Mouse (Mus musculus) macrophage (primary cell): ENCODE results near the gene Zswim3. TPM values are rescaled to one million over a fixed set of nuclear protein-coding genes. Genes with fewer than 3 reads are reported as not detected.

ENCODE experiments used
- H3K27ac ChIP-seq: fragments of 350-480 bp; formaldehyde crosslinking; 2 replicates; pipeline ENCODE4 v1.9.0; 2021
- H3K36me3 ChIP-seq: fragments of 350-480 bp; formaldehyde crosslinking; 2 replicates; pipeline ENCODE4 v1.9.0; 2021; ENCODE audit errors: inconsistent target
- H3K4me3 ChIP-seq: fragments of 350-480 bp; formaldehyde crosslinking; 2 replicates; pipeline ENCODE4 v1.9.0; 2021; ENCODE audit errors: inconsistent target
- H3K79me2 ChIP-seq: fragments of 350-480 bp; formaldehyde crosslinking; 2 replicates; pipeline ENCODE4 v1.9.0; 2021; ENCODE audit errors: inconsistent target
- WGBS: methylation state at CpG from one replicate; pipeline ENCODE4 v1.1.7; 2026; ENCODE audit warnings: inconsistent platforms; ENCODE audit not compliant: missing documents; 5-methylcytosine and 5-hydroxymethylcytosine counted together
- polyA plus RNA-seq: library from polyadenylated mRNA; stranded (reverse); fragments of 250-400 nt; gene quantifications from 3 replicates; pipeline ENCODE4 v1.2.4, GENCODE M21; 2018; ENCODE audit warnings: inconsistent platforms

The Zswim3 gene
- polyA plus RNA-seq, 1 experiment from 2014 or later: 3.3 TPM

DNA sequence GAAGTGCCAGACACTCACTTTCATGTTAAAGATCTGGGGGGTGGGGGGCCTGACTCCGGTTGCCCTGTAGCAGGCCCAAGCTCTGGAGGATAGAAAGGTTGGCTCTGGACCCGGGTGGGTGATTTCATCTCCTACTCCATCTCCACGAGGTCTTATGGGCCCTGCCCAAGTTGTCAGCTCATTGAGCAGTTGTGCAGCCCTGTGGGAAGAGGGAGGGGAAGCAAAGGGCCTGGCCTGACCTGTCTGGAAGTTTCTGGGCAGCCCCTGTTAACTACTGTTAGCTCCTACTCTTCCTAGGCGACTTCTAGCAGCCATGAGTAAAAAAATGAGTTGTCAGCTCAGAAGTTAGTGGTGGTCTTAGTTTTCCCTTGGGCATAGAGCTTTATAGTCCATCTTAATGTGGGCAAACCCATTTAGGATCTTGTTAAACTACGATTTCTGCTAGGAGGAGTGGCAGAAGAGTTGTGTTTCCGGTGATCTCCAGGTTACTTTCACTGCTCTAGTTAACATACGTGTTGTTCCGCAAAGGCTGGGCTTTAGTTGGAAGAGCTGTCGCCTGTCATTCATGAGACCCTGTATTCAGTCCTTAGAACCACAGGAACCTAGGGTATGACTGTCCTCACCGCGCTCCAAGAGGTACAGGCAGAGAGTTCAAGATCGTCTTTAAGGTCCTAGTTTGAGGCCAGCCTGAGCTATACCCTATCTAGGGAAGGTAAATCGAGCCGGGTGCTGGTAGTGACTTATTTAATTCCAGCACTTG, 31.5 kb upstream of the Zswim3 start:
- Histone ChIP-seq H3K27ac (no peak overlapping the region), H3K79me2 (peaks cover 17% of the 10 kb centered on the region), H3K4me3 (no peak overlapping the region), H3K36me3 (no peaks in the 10 kb centered on the region)
- WGBS: 91% methylated on average over 14 of the region's 14 CpGs

DNA sequence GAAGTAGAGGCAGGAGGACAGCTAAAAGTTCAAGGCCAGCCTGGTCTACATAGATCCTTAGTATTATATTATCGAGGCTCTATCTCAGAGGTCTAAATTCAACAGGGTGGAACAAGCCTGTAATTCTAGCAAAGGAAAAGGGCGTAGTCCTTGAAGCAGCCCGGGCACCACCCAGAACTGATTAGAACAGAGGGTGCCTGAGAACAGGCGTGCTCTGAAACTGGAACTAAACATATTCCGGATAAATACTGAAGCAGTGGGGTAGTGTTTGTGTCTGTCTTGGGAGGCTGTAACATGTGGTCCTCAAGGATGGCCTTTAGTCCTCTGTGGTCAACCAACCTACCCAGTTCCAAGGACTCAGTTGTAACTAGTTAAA, 30.9 kb upstream of the Zswim3 start:
- WGBS: 82% methylated on average over 5 of the region's 5 CpGs
- H3K27ac ChIP-seq: no peak overlapping the region

DNA sequence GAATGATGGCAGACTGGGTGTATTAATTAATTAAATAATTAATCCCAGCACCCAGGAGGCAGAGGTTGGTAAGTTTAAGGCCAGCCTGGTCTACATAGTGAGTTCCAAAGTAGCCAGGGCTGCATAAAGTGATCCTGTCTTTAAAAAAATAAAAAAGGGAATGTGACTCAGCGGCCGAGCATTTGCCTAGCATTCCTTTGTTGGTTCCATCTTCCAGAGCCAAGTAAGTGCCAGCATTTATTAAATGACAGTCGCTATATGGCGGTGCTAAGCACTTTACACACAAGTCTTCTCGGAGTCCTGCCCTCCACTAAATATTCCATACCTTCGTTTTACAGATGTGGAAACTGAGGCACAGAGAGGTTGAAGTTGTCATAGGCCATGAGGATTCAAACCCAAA, 28.8 kb upstream of the Zswim3 start:
- H3K4me3 ChIP-seq: no peak overlapping the region
- peaks cover 3% of the 10 kb centered on the region for H3K79me2 ChIP-seq
- no peaks in the 10 kb centered on the region for H3K36me3 ChIP-seq
- no peak overlapping the region for H3K27ac ChIP-seq
- WGBS: 91% methylated on average over 6 of the region's 6 CpGs

More for the DNA sequence above, 30.9 kb upstream of the Zswim3 start:
- H3K36me3 ChIP-seq: no peaks in the 10 kb centered on the region
- H3K79me2 ChIP-seq: peaks cover 17% of the 10 kb centered on the region
- H3K4me3 ChIP-seq: no peak overlapping the region

DNA sequence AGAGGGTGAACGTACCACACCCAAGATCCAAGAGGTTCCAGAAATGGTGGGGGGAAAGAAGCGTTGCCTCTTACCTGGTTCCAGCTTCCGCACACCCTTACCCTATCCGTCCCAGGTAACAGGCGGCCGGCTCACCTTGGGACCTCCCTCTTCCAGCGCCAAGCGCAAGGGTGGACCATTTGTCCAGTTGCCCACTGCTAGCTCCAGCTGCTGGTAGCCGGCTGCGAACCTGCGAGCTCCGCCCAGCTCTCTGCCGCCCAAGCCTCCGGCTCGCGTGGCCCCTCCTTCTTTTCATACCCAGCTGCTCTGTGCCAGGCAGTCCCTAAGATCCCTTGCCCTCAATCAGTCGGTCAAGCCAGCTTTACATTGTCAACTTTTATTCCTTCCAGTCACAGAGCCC, 28.1 kb upstream of the Zswim3 start:
- Histone ChIP-seq H3K27ac (no peak overlapping the region), H3K4me3 (no peak overlapping the region), H3K36me3 (no peaks in the 10 kb centered on the region), H3K79me2 (no peaks in the 10 kb centered on the region)
- 76% methylated on average over 17 of the region's 17 CpGs for WGBS

DNA sequence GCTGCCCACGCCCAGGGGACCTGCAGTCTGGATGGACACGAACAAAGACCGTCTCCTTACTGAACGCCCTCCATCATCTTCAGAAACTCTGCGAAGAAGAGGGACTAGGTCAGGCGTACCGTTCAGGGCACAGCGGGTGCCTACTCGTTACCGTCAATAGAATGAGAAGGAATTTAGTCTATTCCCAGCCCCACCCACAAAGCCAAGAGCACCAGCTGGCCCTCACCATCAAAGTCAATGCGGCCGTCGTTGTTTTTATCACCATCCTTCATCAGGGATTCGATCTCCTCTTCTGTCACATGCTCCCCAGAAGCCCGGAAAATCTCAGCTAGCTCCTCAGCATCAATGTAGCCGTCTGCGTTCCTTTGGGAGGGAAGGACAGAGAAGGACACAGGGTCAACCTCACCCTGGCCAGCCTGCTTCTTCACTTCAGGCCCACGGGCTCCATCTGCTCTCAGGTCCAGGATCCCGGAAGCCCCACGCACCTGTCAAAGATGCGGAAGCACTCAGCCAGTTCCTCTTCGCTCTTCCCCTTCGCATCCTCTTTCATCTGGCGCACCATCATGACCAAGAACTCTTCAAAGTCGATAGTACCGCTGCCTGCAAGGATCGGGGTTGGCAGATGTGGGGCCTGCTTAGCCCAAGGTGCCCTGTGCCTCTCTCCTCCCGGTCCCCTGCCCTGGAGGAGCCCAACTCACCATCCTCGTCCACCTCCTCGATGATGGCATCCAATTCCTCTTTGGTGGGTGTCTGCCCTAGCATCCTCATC, 27.5 kb upstream of the Zswim3 start:
- H3K4me3 ChIP-seq: no peak overlapping the region
- no peak overlapping the region for H3K27ac ChIP-seq
- 87% methylated on average over 30 of the region's 30 CpGs for WGBS
- H3K36me3 ChIP-seq: no peaks in the 10 kb centered on the region
- no peaks in the 10 kb centered on the region for H3K79me2 ChIP-seq

DNA sequence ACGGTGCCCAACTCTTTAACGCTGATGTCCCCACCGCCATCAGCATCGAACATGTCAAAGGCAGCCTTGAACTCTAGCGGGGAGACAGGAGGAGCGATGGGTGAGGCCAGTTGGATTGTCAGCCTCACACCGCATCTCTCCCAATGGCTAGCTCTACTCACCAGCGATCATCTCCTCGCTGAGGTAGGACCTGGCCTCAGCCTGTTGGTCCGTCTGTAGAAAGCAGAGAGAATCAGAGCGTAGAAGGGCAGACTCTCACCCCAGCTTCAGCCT, 26.9 kb upstream of the Zswim3 start:
- 93% methylated on average over 11 of the region's 11 CpGs for WGBS
- H3K4me3 ChIP-seq: no peak overlapping the region
- H3K36me3 ChIP-seq: no peaks in the 10 kb centered on the region
- no peaks in the 10 kb centered on the region for H3K79me2 ChIP-seq
- H3K27ac ChIP-seq: no peak overlapping the region

DNA sequence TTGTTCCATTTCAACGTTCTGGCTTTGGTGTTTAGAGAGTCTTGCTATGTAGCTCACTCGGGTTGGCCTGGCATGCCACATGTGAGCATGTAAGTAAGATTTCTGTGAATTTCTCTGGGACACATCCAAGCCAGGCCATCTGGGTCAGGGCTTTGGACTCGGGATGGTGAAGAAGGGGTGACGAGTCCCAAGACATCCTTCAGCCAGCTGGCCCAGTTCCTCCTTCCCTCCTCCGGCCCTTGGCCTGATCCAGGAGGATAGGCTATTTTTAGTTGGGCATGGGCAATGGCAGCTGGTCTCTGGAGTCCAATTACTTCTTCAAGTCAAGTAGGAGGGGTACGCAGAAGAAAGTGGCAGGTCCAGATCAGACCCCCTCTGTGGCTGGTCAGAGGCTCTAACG, 26.1 kb upstream of the Zswim3 start:
- H3K79me2 ChIP-seq: no peaks in the 10 kb centered on the region
- no peak overlapping the region for H3K27ac ChIP-seq
- no peaks in the 10 kb centered on the region for H3K36me3 ChIP-seq
- WGBS: 88% methylated on average over 7 of the region's 7 CpGs
- no peak overlapping the region for H3K4me3 ChIP-seq

DNA sequence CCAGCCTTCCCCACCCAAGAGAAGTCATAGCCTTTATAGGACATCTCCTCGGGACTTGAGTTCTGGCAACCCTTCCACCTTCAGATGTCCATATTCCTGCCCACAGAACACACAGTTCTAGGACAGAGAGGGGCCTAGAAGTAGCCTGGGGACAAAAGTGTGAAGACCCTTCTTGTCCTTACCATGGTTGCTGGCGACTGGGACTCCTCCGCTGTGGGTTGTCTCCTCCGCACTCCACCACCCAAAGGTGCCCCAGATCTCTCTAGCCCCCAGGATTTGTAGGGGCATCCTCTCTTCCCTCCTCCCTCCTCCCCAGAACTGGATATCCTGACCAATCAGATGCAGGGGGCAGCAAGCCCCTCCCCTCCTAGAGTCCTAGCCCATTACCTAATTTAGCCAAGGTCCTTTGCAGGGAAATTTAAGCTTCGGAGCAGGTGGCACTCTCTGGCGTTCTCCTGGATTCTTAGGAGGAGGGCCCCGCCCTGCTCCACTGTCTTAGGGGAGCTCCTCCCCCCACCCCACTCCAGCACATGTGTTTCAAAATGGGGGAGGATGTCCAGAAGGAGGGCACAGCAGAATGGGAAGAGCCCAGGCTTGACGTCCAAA, 25.3 kb upstream of the Zswim3 start, which contains the start of gene Tnnc2:
Gene Tnnc2 (minus strand): TSS at position 487 of the 606 bp plus-strand sequence.
- Histone ChIP-seq H3K4me3 (no peak within 1 kb of the TSS), H3K27ac (no peak within 1 kb of the TSS), H3K79me2 (no peaks in the 10 kb centered on the region), H3K36me3 (no peaks in the 10 kb centered on the region)
- 78% methylated on average over 8 of the region's 8 CpGs for WGBS

DNA sequence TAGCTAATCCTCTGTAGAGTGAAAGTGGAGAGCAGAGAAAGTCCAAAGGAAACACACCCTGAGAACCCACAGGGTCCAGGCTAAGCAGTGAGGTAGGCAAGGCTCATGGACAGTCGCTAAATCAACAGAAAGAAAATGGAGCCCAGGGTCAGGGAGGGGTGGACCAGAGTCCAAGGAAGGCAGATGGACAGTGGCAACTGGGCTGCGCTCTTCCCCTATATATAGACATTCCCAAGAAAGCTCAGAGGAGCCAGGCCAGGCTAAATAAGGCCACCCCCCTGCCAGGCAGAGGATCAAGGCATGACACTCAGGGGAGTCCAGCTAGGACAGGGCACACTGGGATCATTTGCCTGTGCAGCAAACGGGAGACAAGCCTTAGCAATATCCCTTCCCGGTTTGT, 23.0 kb upstream of the Zswim3 start:
- no peaks in the 10 kb centered on the region for H3K79me2 ChIP-seq
- H3K27ac ChIP-seq: no peak overlapping the region
- 78% methylated on average over 4 of the region's 4 CpGs for WGBS
- H3K36me3 ChIP-seq: no peaks in the 10 kb centered on the region
- H3K4me3 ChIP-seq: no peak overlapping the region

DNA sequence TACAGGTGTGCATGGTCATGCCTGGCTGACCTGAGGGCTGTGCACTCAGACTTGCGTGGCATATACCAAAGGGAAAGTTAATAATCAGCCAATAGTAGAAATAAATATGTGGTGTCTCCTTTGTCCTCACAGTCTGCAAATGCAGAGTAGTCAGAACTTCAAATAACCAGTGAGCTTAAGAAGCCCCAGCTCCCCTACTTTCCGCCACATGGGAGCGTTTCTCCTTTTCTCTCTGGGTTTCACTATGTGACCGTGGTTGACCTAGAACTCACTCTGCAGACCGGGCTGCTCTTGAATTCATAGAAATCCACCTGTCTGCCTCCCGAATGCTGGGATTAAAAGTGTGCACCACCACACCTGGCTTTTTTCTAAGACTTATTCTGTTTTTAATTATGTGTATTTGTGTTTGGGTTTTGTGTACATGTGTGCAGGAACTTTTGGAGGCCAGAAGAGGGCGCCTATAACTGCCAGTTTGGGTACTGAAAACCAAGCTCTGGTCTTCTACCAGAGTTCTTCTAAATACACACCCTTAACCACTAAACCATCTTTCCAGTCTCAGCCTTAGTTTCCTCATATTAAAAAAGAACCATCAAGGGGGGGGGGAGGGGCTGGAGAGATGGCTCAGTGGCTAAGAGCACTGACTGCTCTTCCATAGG, 20.8 kb upstream of the Zswim3 start:
- no peaks in the 10 kb centered on the region for H3K79me2 ChIP-seq
- H3K27ac ChIP-seq: no peak overlapping the region
- H3K4me3 ChIP-seq: no peak overlapping the region
- WGBS: 75% methylated on average over 7 of the region's 7 CpGs
- peaks cover 5% of the 10 kb centered on the region; the same call in 1 of the 2 replicates for H3K36me3 ChIP-seq

DNA sequence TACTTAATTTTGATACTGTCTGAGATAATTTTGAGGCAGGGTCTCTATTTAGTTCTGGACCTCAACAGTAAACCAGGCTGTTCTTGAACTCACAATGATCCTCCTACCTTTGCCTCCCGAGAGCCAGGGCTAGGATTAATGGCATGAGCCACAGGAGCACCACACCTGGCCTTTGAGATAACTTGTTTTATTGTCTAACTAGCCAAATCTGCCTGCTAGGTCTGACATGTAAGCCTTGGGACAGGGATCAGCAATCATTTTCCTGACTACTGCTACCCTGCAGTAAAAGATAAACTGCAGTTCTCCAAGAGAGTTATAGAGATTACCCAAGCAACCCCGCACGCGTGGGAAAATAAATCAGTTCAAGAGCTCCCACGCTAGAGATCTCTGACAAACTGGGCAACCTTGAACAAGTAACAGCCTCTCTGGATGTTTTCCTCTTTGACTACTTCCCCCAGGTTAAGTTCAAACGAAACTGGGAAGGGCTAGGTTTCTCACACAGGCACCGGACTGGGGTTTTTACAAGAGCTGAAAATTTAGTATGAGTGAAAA, 20.0 kb upstream of the Zswim3 start:
- Histone ChIP-seq H3K4me3 (peak overlapping the region; percentile 40), H3K27ac (peak overlapping the region; percentile 32), H3K79me2 (no peaks in the 10 kb centered on the region), H3K36me3 (peaks cover 9% of the 10 kb centered on the region)
- WGBS: 12% methylated on average over 7 of the region's 7 CpGs

DNA sequence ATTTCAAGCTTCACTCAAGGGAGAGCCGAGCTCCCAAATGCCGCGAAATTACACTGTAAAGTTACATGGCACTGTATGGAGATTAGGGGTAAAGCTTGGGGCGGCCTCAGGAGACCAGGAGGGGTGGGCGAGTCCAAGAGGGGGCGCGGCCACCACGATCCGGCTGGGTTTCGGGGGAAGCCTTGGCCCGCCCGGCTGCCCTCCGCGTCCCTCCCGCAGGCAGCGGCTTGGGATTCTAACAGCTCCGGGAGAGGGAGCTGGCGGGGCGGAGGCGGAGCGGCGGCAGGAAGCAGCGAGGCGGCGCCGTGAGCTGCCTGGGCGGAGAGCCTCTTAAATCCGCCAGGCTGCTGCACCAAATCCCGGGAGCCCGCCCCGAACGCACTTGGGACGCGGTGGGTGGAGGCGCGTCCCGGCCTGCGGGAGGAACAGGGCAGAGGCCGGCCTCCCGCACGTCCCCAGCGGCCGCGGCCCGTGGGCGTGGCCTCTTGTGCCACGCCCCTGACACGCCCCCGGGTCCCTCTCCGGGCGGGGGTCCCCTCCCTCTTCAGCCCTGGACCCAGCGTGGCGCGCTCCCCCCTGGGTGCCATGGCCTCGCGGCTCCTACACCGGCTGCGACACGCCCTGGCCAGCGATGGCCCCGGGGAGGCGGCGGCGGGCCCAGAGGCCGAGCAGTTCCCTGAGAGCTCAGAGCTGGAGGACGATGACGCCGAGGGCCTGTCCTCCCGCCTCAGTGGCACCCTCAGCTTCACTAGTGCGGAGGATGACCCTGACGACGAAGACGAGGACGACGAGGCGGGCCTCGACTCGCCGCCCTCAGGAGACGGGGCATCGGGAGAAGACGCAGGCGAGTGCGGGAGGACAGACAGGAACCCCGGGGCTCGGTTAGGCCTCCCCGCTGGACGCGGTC, 19.2 kb upstream of the Zswim3 start, which contains the start of gene Snx21:
Gene Snx21 (plus strand): TSS at position 343 of the 907 bp plus-strand sequence.
- Histone ChIP-seq H3K36me3 (peaks cover 11% of the 10 kb centered on the region), H3K4me3 (peak within 1 kb of the TSS; percentile 40), H3K27ac (peak within 1 kb of the TSS; percentile 32), H3K79me2 (no peaks in the 10 kb centered on the region)
- WGBS: under 1% methylated on average over 89 of the region's 89 CpGs

DNA sequence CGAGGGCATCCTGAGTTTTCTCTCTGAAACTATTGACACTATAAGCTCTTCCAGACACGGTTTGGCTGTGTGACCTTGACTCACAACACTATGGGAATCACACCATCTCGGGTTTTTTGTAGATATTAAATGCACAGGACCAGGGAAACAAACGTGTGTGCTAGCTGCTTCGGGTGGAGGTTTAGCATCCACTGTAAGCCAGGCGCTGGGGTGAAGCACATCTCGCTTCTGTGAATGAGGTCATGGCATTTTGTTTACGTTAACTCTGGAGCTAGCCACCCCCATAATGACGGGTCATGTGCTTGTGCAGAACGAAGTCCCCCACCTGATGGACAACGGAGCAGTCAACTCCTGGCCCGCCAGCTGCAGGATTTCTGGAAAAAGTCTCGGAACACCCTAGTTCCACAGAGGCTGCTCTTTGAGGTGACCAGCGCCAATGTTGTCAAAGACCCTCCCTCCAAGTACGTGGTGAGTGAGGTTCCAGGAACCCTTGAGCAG, 18.5 kb upstream of the Zswim3 start:
- Histone ChIP-seq H3K4me3 (peak overlapping the region; percentile 30), H3K36me3 (peaks cover 15% of the 10 kb centered on the region), H3K27ac (no peak overlapping the region), H3K79me2 (no peaks in the 10 kb centered on the region)
- WGBS: 20% methylated on average over 14 of the region's 15 CpGs
